In the genomic region with DNA sequence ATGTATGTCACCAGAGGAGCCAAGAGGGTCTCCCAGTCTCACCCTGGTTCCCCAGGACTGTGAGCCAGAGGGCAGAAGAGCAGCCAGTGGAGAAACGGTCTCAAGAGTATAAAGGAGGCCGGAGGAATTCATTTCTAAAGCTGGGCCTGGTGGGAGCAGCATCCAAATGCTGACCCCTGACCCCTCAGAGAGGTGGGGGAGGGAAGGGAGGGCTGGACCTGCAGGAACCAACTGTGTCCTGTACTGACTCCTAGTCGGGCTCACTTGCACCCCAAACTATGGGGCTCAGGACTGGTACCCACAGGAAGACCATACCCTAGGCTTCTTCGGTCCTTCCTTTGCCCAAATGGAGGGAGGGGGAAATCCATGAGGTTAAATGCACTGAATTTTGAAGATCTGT, we compare ENCODE assay signal across 21 mouse cellular contexts. TPM values are rescaled to one million over a fixed set of nuclear protein-coding genes. Genes with fewer than 3 reads are reported as not detected.
"Had no signal": no experiment of that assay in that cellular context is flagged by ENCODE, and none has a peak within 500 bp of the region (broad histone marks: within the 10 kb centered on the region; RNA-seq: fewer than 3 reads in every experiment).

No protein-coding gene starts in this region.

- H3K36me3 ChIP-seq: lung, embryonic 15.5 days; midbrain, embryonic 12.5 days; stomach, embryonic 15.5 days had no signal

- H3K9ac ChIP-seq: liver, postnatal 0 days; lung, embryonic 15.5 days; midbrain, embryonic 12.5 days; stomach, embryonic 15.5 days had no signal

- H3K9me3 ChIP-seq: lung, embryonic 15.5 days; megakaryocyte, embryonic 14.5 days; midbrain, embryonic 12.5 days; stomach, embryonic 15.5 days had no signal

- ATAC-seq: liver, postnatal 0 days; lung, postnatal 0 days; midbrain, embryonic 16.5 days had no signal

- H3K4me1 ChIP-seq: stomach, embryonic 15.5 days had no signal

- H3K4me3 ChIP-seq: lung, embryonic 15.5 days; megakaryocyte, embryonic 14.5 days; midbrain, embryonic 12.5 days; stomach, embryonic 15.5 days had no signal

- H3K4me2 ChIP-seq: lung, embryonic 15.5 days; midbrain, embryonic 12.5 days; stomach, embryonic 15.5 days had no signal

- DNase-seq: liver, postnatal 0 days; lung, adult 2 months; lung, postnatal 14 days; lung, postnatal 36 days; midbrain, embryonic 14.5 days; right cerebral cortex, postnatal 14 days; thymus, adult 2 months; thymus, postnatal 25 days; thymus, postnatal 4 days had no signal

- H3K27ac ChIP-seq: lung, embryonic 15.5 days; macrophage; midbrain, embryonic 12.5 days; stomach, embryonic 15.5 days; stomach, postnatal 0 days had no signal

RNA-seq across cellular contexts. Expression of a gene that starts 21.7 kb away (rescaled TPM):
- polyA plus RNA-seq: liver, postnatal 0 days; lung, adult 2 months; lung, embryonic 15.5 days; lung, postnatal 0 days; macrophage had no signal

RNA-seq across cellular contexts. Expression of a gene that starts 31.8 kb away (rescaled TPM):
- polyA plus RNA-seq: liver, postnatal 0 days; lung, adult 2 months; lung, embryonic 15.5 days; lung, postnatal 0 days; macrophage; midbrain, embryonic 12.5 days; midbrain, embryonic 14.5 days; midbrain, embryonic 16.5 days; neural tube, embryonic 11.5 days; neural tube, embryonic 14.5 days; spleen, adult 2 months; stomach, embryonic 15.5 days; stomach, postnatal 0 days; urinary bladder, adult 2 months had no signal
